Mouse (Mus musculus) monocyte, adult 2 months (primary cell): ENCODE data around the gene Fbn1.
"Not testable (repeated sequence)": the region's sequence is repeated elsewhere in the genome, so short reads cannot be mapped to it uniquely, and the experiment has no call there.

ENCODE experiments used
- DNase-seq, 2 experiments: peaks; one replicate each; pipeline ENCODE4 v3.0.0; 2022; ENCODE audit warnings: low spot score in 2 of 2, low read depth in 1 of 2

Gene Fbn1

GRCm38 (mm10) chr2:125301877-125302624 lies 205.7 kb downstream of the Fbn1 start:
- no peak for DNase-seq

- no peak for DNase-seq
Measured at GRCm38 (mm10) chr2:125298841-125299240, 209.0 kb downstream of the Fbn1 start.

GRCm38 (mm10) chr2:125295526-125295925 lies 212.3 kb downstream of the Fbn1 start:
- DNase-seq: no peak

- DNase-seq: no peak
Measured at GRCm38 (mm10) chr2:125293969-125294491, 213.8 kb downstream of the Fbn1 start.

GRCm38 (mm10) chr2:125292616-125293015 lies 215.2 kb downstream of the Fbn1 start:
- no peak for DNase-seq

GRCm38 (mm10) chr2:125291101-125291500 lies 216.7 kb downstream of the Fbn1 start:
- no peak for DNase-seq

GRCm38 (mm10) chr2:125290197-125290965 lies 217.4 kb downstream of the Fbn1 start:
- no peak for DNase-seq

GRCm38 (mm10) chr2:125285777-125286176 lies 222.0 kb downstream of the Fbn1 start:
- DNase-seq: no peak

- no peak for DNase-seq
Measured at GRCm38 (mm10) chr2:125282334-125283206, 225.2 kb downstream of the Fbn1 start.

- DNase-seq: not testable (repeated sequence)
Measured at GRCm38 (mm10) chr2:125279995-125280394, 227.8 kb downstream of the Fbn1 start.

GRCm38 (mm10) chr2:125278474-125278873 lies 229.3 kb downstream of the Fbn1 start:
- DNase-seq: no peak

- DNase-seq: no peak
Measured at GRCm38 (mm10) chr2:125276692-125277091, 231.1 kb downstream of the Fbn1 start.

- no peak for DNase-seq
Measured at GRCm38 (mm10) chr2:125275617-125276016, 232.2 kb downstream of the Fbn1 start.

GRCm38 (mm10) chr2:125268876-125269275 lies 238.9 kb downstream of the Fbn1 start:
- DNase-seq: no peak

GRCm38 (mm10) chr2:125263753-125264152 lies 244.0 kb downstream of the Fbn1 start:
- DNase-seq: no peak

GRCm38 (mm10) chr2:125263056-125263455 lies 244.7 kb downstream of the Fbn1 start:
- DNase-seq: no peak

GRCm38 (mm10) chr2:125260326-125260725 lies 247.5 kb downstream of the Fbn1 start:
- no peak for DNase-seq

- DNase-seq: no peak
Measured at GRCm38 (mm10) chr2:125259230-125260120, 248.3 kb downstream of the Fbn1 start.

GRCm38 (mm10) chr2:125255886-125256285 lies 251.9 kb downstream of the Fbn1 start:
- DNase-seq: no peak

- DNase-seq: no peak
Measured at GRCm38 (mm10) chr2:125254630-125255029, 253.2 kb downstream of the Fbn1 start.
